ENCODE assay signal across 23 mouse cellular contexts in the genomic region with DNA sequence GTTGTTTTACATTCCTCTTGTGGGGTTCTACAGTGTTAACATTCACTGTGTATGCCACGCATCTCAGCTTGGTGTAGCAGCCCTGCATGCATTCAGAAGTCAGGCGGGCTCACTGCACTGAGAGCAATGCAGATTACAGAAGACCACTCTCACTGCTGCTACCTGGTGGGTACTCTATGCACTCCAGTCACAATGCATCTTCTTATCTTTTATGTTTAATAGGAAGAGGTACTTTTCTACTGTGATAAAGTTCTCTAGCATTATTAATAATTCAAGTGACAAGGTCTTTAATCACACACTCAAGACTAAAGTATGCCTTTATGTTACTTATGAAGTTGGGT. TPM values are rescaled to one million over a fixed set of nuclear protein-coding genes. Genes with fewer than 3 reads are reported as not detected.
DNase-seq lines count a peak whose midpoint lies in the region; ATAC-seq and TF ChIP-seq lines count a peak whose summit lies in the region.
"Had no signal": no experiment of that assay in that cellular context is flagged by ENCODE, and none has a peak within 500 bp of the region (broad histone marks: within the 10 kb centered on the region; RNA-seq: fewer than 3 reads in every experiment).

No protein-coding gene starts in this region.

- H3K4me3 ChIP-seq in heart, postnatal 0 days (ENCODE audit: low read depth, low read length): no peak overlapping the region
- H3K4me3 ChIP-seq in liver, embryonic 15.5 days (replicated peaks): no peak overlapping the region
- H3K4me3 ChIP-seq: heart, embryonic 10.5 days; hindbrain, embryonic 10.5 days; limb, embryonic 10.5 days; midbrain, embryonic 10.5 days; myocyte had no signal

- H3K9ac ChIP-seq in heart, postnatal 0 days (replicated peaks; ENCODE audit: low read depth, low read length): no peak overlapping the region
- H3K9ac ChIP-seq in liver, embryonic 15.5 days: no peak overlapping the region

- no peak for DNase-seq in heart, postnatal 0 days (ENCODE audit: low spot score)
- DNase-seq in heart, postnatal 36 days: no peak
- DNase-seq in 3T3-L1 (ENCODE audit: low read depth, low spot score): peak; percentile 66
- no peak for DNase-seq in gastrocnemius, postnatal 25 days
- DNase-seq: B cell, adult 2 months; cerebellum, adult 8-10 months; embryo, embryonic 11 days; kidney, adult 18-20 months; right cerebral cortex, postnatal 14 days; thymus, postnatal 36 days had no signal

- no peak for ATAC-seq in heart, postnatal 0 days (ENCODE audit: insufficient read depth, low read depth)
- ATAC-seq in common myeloid progenitor, adult 5-6 weeks (replicated peaks; ENCODE audit: low read depth, poor library complexity, severe bottlenecking): peak; percentile 75
- peak; percentile 61 for ATAC-seq in liver, embryonic 15.5 days (ENCODE audit: insufficient read depth)
- ATAC-seq in inflammation-experienced regulatory T-cells, adult 6 months: no peak
- ATAC-seq: forebrain, embryonic 14.5 days had no signal

- H3K9me3 ChIP-seq in heart, postnatal 0 days (replicated peaks; ENCODE audit: control insufficient read depth, low read length): no peaks in the 10 kb centered on the region
- no peaks in the 10 kb centered on the region for H3K9me3 ChIP-seq in liver, embryonic 15.5 days (replicated peaks)
- H3K9me3 ChIP-seq: heart, embryonic 10.5 days; hindbrain, embryonic 10.5 days; limb, embryonic 10.5 days; midbrain, embryonic 10.5 days had no signal

- no peak overlapping the region for H3K27ac ChIP-seq in heart, postnatal 0 days (ENCODE audit: low read depth)
- H3K27ac ChIP-seq in liver, embryonic 15.5 days (replicated peaks): peak overlapping the region; percentile 57; the same call in 1 of the 2 replicates
- H3K27ac ChIP-seq: hindbrain, embryonic 10.5 days; limb, embryonic 10.5 days; midbrain, embryonic 10.5 days had no signal

- H3K4me1 ChIP-seq in heart, postnatal 0 days (ENCODE audit: control insufficient read depth, insufficient read depth): no peaks in the 10 kb centered on the region
- peaks cover 17% of the 10 kb centered on the region for H3K4me1 ChIP-seq in liver, embryonic 15.5 days (replicated peaks)
- H3K4me1 ChIP-seq: hindbrain, embryonic 10.5 days; limb, embryonic 10.5 days; midbrain, embryonic 10.5 days had no signal

- no peak overlapping the region for H3K4me2 ChIP-seq in heart, postnatal 0 days (ENCODE audit: low read depth, low read length)
- H3K4me2 ChIP-seq in liver, embryonic 15.5 days: no peak overlapping the region

- TF ChIP-seq EP300 in heart, postnatal 0 days (IDR thresholded peaks at IDR 0.05; ENCODE audit: low read depth): no peak

- 56% methylated on average over 2 of the region's 2 CpGs for WGBS in heart, postnatal 0 days
- WGBS in liver, embryonic 15.5 days (ENCODE audit: insufficient replicate concordance): 37% methylated on average over 2 of the region's 2 CpGs

- TF ChIP-seq CTCF in heart, postnatal 0 days (IDR thresholded peaks at IDR 0.05; ENCODE audit: low read depth): peak; percentile 13

- intact Hi-C loops in heart, postnatal 36 days (cut with DNase I): no loop called here

- peaks cover 5% of the 10 kb centered on the region; the same call in 1 of the 2 replicates for H3K36me3 ChIP-seq in heart, postnatal 0 days (replicated peaks; ENCODE audit: control insufficient read depth, insufficient read depth, low read length)
- H3K36me3 ChIP-seq in liver, embryonic 15.5 days (replicated peaks): no peaks in the 10 kb centered on the region
- H3K36me3 ChIP-seq: hindbrain, embryonic 10.5 days; midbrain, embryonic 10.5 days had no signal

- no peaks in the 10 kb centered on the region for H3K27me3 ChIP-seq in heart, postnatal 0 days (ENCODE audit: control insufficient read depth, insufficient read depth, low read length)
- no peaks in the 10 kb centered on the region for H3K27me3 ChIP-seq in liver, embryonic 15.5 days

RNA-seq across cellular contexts. Expression of a gene that starts 7.2 kb away (rescaled TPM):
- total RNA-seq in heart, postnatal 0 days (2014; rRNA removed; ENCODE audit: low replicate concordance): 8.3 and 18.8 TPM in 2 replicates
- polyA plus RNA-seq in heart, postnatal 0 days (2015; fragmentation: Nextera tagmentation; extraction: Ambion mirVana): 20.0 and 21.2 TPM in 2 replicates
- total RNA-seq in heart, postnatal 36 days (2021): 10 to 100 TPM; 12.2 to 15.5 TPM
- 16.9 and 24.8 TPM in 2 replicates for total RNA-seq in common myeloid progenitor, adult 5-6 weeks (2017)
- polyA plus RNA-seq in liver, embryonic 15.5 days (2015; fragmentation: Nextera tagmentation; extraction: Ambion mirVana): 5.6 and 6.7 TPM in 2 replicates
- 10 to 100 TPM in 2 of 3 experiments, 1 to 10 TPM in 1; 5.3 to 14.7 (median 11.0) TPM for polyA plus RNA-seq in inflammation-experienced regulatory T-cells, adult 6 months (2017; shearing (Covaris generic))
- total RNA-seq in gastrocnemius, postnatal 25 days (2021): 10 to 100 TPM; 11.8 to 12.3 TPM

RNA-seq across cellular contexts. Expression of a gene that starts 7.3 kb away (rescaled TPM):
- 3.0 and 3.2 TPM in 2 replicates for total RNA-seq in heart, postnatal 0 days (2014; rRNA removed; ENCODE audit: low replicate concordance)
- polyA plus RNA-seq in heart, postnatal 0 days (2015; fragmentation: Nextera tagmentation; extraction: Ambion mirVana): 3.5 and 4.1 TPM in 2 replicates
- under 1 TPM; 0.27 to 0.75 TPM for total RNA-seq in heart, postnatal 36 days (2021)
- total RNA-seq in common myeloid progenitor, adult 5-6 weeks (2017): 10.2 and 13.3 TPM in 2 replicates
- polyA plus RNA-seq in liver, embryonic 15.5 days (2015; fragmentation: Nextera tagmentation; extraction: Ambion mirVana): 14.3 and 14.6 TPM in 2 replicates
- 1 to 10 TPM; 1.1 to 7.4 (median 4.2) TPM for polyA plus RNA-seq in inflammation-experienced regulatory T-cells, adult 6 months (2017; shearing (Covaris generic))
- under 1 TPM; 0.26 to 0.56 TPM for total RNA-seq in gastrocnemius, postnatal 25 days (2021)

RNA-seq across cellular contexts. Expression of a gene that starts 19.1 kb away (rescaled TPM):
- not detected in 2 replicates for total RNA-seq in heart, postnatal 0 days (2014; rRNA removed; ENCODE audit: low replicate concordance)
- not detected in 2 replicates for polyA plus RNA-seq in heart, postnatal 0 days (2015; fragmentation: Nextera tagmentation; extraction: Ambion mirVana)
- not detected for total RNA-seq in heart, postnatal 36 days (2021)
- not detected in 2 replicates for total RNA-seq in common myeloid progenitor, adult 5-6 weeks (2017)
- polyA plus RNA-seq in liver, embryonic 15.5 days (2015; fragmentation: Nextera tagmentation; extraction: Ambion mirVana): not detected in 2 replicates
- 1 to 10 TPM in 1 of 3 experiments, not detected in 2; 1.1 TPM for polyA plus RNA-seq in inflammation-experienced regulatory T-cells, adult 6 months (2017; shearing (Covaris generic))
- not detected for total RNA-seq in gastrocnemius, postnatal 25 days (2021)
- total RNA-seq: adrenal gland, postnatal 14 days; gastrocnemius, postnatal 10 days had no signal
- polyA plus RNA-seq: forebrain, embryonic 14.5 days; heart, embryonic 10.5 days; hindbrain, embryonic 10.5 days; large intestine, adult 2 months; limb, embryonic 10.5 days; lung, embryonic 16.5 days; midbrain, embryonic 10.5 days; myocyte had no signal

RNA-seq across cellular contexts. Expression of a gene that starts 29.5 kb away (rescaled TPM):
- total RNA-seq in heart, postnatal 0 days (2014; rRNA removed; ENCODE audit: low replicate concordance): 5.2 and 11.1 TPM in 2 replicates
- polyA plus RNA-seq in heart, postnatal 0 days (2015; fragmentation: Nextera tagmentation; extraction: Ambion mirVana): 1.6 and 2.4 TPM in 2 replicates
- 1 to 10 TPM; 5.0 to 5.4 TPM for total RNA-seq in heart, postnatal 36 days (2021)
- total RNA-seq in common myeloid progenitor, adult 5-6 weeks (2017): 21.1 and 26.6 TPM in 2 replicates
- polyA plus RNA-seq in liver, embryonic 15.5 days (2015; fragmentation: Nextera tagmentation; extraction: Ambion mirVana): 2.5 and 3.4 TPM in 2 replicates
- 10 to 100 TPM in 1 of 3 experiments, 1 to 10 TPM in 2; 5.9 to 10.2 (median 8.2) TPM for polyA plus RNA-seq in inflammation-experienced regulatory T-cells, adult 6 months (2017; shearing (Covaris generic))
- 10 to 100 TPM; 16.4 to 22.3 TPM for total RNA-seq in gastrocnemius, postnatal 25 days (2021)

RNA-seq across cellular contexts. Expression of a gene that starts 42.1 kb away (rescaled TPM):
- not detected in 2 replicates for total RNA-seq in heart, postnatal 0 days (2014; rRNA removed; ENCODE audit: low replicate concordance)
- polyA plus RNA-seq in heart, postnatal 0 days (2015; fragmentation: Nextera tagmentation; extraction: Ambion mirVana): 1.2 and 1.3 TPM in 2 replicates
- under 1 TPM; 0.39 to 0.62 TPM for total RNA-seq in heart, postnatal 36 days (2021)
- total RNA-seq in common myeloid progenitor, adult 5-6 weeks (2017): 6.0 TPM in 1 of 2 replicates, not detected in the other
- 1.9 and 2.0 TPM in 2 replicates for polyA plus RNA-seq in liver, embryonic 15.5 days (2015; fragmentation: Nextera tagmentation; extraction: Ambion mirVana)
- 1 to 10 TPM in 1 of 3 experiments, not detected in 2; 1.4 TPM for polyA plus RNA-seq in inflammation-experienced regulatory T-cells, adult 6 months (2017; shearing (Covaris generic))
- total RNA-seq in gastrocnemius, postnatal 25 days (2021): under 1 TPM in 1 of 2 experiments, not detected in 1; 0.43 TPM

Comparison
In these comparisons a context has a peak if more than half of its experiments do, and no peak if none do; other contexts are left out.
1. ATAC-seq: peak in common myeloid progenitor, adult 5-6 weeks (single experiment) and liver, embryonic 15.5 days (single experiment); none in heart, postnatal 0 days (single experiment) and inflammation-experienced regulatory T-cells, adult 6 months (single experiment).